Mouse (Mus musculus): ENCODE measurements around the gene Stard10.

The Stard10 gene

GRCm38 (mm10) chr7:101369666-101370065 lies 52.8 kb downstream of the Stard10 start:
- no peak for DNase-seq (ENCODE audit: low read depth, low spot score)

GRCm38 (mm10) chr7:101373082-101373481 lies 56.2 kb downstream of the Stard10 start:
- no peak for DNase-seq (ENCODE audit: low read depth, low spot score)

DNA sequence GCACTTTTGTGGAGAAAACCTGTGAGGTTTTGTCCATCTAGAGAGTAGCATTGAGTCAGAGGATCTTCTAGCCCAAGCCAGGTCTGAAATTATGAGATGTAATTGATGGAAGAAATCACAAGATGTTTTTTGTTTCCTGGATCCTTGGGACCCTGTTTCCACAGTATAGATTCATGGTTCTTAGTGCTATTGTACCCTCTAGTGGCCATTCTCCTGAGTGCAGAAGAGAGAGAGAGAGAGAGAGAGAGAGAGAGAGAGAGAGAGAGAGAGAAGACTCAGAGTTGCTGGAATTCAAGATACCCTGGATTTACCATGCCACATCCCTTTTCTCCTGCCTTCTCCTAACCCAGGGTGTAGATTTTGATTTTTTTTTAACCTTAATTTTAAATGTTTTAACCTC lies 57.3 kb downstream of the Stard10 start:
- peak; percentile 48 for DNase-seq (ENCODE audit: low read depth, low spot score)

DNA sequence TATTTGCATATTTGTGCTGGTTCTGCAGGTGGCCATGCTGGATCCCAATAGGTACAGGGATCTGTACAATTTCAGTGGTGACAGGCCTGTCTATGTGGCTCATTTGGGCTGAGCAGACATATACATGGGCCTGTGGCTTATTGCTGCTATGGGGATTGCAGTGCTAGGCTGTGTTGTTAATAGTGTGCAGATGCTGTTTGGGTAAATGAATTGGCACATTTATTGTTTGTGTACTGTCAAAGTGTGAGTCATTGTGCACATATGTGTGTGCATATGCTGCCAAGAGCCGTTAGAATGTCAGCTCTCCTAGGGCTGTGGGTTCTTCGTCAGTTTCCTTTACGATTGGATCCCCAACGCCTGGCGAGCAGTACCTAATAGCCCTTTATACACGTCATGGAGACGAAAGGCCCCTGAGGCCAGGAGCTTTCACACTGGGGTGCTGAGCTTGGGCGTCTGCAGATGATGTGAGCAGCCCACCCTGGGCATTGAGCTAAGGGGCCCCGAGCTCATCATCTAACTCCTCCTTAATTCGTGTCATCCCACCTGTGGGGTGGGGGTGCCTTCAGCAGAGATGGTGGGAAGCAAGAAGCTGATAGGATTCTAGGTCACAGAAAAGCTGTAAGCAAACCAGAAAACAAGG lies 59.9 kb downstream of the Stard10 start:
- DNase-seq (ENCODE audit: low read depth, low spot score): no peak

GRCm38 (mm10) chr7:101377741-101378262 lies 60.9 kb downstream of the Stard10 start:
- DNase-seq (ENCODE audit: low read depth, low spot score): peak; percentile 42

DNA sequence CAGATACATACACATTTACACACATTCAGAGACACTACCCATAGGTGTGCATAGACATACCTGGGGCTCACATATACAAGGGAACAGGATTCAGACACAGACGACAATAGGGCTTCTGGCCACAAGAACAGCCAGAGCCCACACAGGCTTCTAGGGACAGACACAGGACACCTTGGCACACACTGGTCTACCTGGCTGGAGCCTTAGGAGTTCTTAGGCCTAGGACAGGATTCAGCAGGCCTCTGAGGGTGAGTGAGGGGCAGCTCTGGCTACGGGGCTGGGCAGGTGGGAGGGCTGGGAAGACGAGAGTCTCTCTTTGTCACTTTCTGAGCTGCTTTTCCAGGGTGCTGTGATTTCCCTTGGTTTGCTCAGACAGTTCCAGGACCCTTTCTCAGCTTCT lies 61.4 kb downstream of the Stard10 start:
- no peak for DNase-seq (ENCODE audit: low read depth, low spot score)

- no peak for DNase-seq (ENCODE audit: low read depth, low spot score)
Observed at GRCm38 (mm10) chr7:101378796-101379465, 62.0 kb downstream of the Stard10 start.

DNA sequence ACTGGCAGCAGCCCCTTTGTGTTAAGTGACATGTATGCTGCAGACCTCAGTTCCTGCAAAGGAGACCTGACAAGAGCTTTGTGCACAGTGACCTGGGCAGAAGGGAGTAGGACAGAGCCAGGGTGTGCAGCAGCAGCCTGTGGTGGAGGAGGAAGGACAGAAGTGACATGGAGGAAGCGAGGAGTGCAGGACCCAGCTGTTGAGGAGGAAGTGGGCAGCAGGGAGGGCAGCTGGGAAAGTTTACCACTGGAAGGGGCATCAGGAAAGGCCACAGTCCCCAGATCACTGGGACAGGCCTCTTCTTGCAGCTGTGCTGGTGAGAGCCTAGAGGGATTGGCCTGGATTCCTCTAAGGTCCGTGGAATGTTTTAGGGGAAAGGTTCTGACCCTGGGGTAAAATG lies 62.8 kb downstream of the Stard10 start:
- DNase-seq (ENCODE audit: low read depth, low spot score): no peak

GRCm38 (mm10) chr7:101381512-101381911 lies 64.6 kb downstream of the Stard10 start:
- no peak for DNase-seq (ENCODE audit: low read depth, low spot score)

DNA sequence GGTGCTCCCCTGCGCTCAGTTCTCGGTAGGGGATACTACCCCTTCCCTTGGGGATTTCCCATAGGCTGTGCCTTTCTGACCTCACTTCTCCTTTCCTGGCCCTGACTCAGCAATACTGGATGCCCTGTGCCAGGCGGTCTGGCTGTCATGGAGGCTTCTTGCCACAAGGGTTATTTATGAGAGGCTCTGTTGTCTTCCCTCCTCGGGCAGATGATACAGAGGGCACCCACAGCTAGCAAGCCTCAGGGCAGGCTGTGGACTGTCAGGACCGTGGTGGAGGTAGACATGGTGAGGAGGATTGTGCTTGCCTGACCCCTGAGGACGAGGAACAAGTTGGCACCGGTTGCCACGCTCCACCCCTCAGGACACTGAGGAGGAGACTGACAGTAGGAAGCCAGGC lies 65.5 kb downstream of the Stard10 start:
- no peak for DNase-seq (ENCODE audit: low read depth, low spot score)

DNA sequence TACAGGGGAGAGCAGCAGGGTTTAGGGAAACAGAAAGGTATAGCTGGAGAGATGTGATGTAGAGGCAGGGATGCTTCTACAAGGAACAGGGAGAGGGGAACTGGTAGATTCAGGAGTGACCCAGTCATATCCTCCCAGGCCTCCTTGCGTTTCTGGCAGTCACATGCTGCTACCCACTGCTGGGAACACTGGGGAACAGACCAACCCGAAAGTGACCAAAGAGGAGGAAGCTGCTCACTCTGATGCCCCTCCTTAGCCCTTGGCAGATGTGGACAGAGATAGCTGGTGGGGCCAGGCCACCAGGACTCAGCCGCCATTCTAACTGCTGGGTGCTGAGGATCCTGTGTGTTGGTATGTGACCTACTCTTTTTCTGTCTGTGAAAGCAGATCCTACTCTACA lies 66.9 kb downstream of the Stard10 start:
- no peak for DNase-seq (ENCODE audit: low read depth, low spot score)

DNA sequence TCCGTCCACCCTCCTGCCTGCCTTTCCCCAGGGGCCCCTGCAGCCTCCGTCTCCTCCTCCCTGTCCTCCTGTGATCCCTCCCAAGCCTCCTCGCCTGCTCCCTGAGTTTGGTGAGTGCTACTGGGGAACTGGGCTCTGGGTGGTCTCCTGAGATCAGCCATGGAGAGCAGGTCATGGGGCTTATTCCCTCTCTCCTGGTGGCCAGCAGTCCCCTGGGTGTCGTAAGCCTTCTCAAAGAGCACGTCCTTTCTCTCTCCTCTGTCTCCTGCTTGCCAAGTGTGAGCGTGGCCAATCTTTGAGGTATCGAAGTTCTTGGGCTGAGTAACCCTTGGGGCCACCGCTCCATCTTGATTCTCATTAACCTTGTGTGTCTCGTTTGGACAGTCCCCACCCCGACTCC lies 68.0 kb downstream of the Stard10 start:
- DNase-seq (ENCODE audit: low read depth, low spot score): no peak

DNA sequence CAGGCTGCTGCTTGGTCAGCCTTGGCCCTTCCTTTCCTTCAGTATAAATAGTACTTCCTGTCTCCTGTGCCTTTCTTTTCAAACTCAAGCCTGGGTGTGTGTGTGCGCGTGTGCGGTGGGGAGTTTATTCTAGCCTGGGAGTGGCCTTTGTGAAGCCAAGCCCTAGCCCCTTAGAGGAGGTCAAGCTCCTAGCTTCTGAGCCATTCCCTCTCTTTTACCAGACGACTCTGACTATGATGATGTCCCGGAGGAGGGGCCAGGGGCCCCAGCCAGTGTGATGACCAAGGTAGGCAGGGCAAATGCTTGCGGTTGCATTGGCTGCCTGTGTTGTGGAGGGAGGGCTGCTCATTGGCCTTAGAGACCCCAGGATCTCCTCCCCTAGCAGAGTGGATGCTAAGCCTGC lies 68.4 kb downstream of the Stard10 start:
- DNase-seq (ENCODE audit: low read depth, low spot score): no peak

DNA sequence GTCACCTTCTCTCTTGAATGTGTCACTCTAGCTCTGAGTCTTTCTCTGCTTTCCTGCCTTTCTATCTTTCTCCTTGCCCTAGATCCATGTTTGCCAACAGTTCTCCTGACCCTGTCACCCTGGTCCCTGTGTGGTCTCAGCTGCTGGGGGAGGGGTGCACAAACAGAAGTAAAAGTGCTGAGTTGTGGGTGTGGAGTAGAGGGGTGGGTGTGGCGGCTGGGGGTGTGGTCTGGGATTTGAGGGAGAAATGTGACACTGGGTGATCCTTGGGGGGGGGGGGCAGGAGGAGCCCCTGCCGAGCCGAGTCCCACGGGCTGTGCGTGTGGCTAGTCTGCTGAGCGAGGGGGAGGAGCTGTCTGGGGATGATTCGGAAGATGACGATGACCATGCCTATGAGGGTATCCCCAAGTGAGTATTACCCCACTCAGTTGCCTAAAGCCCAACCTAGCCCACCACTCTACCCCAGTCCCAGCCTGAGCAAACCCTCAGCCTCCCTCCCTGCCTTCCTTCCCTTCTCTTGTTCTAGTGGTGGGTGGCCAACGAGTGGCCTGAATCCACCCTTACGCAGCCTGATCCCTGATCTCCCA lies 69.1 kb downstream of the Stard10 start:
- DNase-seq (ENCODE audit: low read depth, low spot score): no peak

GRCm38 (mm10) chr7:101389256-101389655 lies 72.4 kb downstream of the Stard10 start:
- DNase-seq (ENCODE audit: low read depth, low spot score): no peak

GRCm38 (mm10) chr7:101391909-101392479 lies 75.1 kb downstream of the Stard10 start:
- no peak for DNase-seq (ENCODE audit: low read depth, low spot score)

DNA sequence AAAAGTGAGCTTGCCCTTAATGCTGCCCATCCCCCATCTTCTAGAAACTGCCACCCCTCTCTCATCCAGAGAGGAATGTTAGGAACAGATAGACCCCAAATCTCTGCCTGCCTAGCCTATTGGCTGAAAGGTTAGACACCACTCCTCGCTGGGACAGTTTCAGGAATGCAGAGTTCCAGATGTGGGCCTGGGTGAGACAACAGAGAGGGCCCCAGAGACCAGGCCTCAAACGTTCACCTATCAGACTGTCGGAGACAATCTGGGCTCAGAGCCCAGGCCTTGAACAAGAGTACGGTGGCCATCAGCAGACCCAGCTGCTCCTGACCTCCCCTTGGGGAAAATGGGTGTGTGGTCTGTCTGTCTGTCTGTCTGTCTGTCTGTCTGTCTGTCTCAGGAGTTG lies 76.1 kb downstream of the Stard10 start:
- no peak for DNase-seq (ENCODE audit: low read depth, low spot score)

GRCm38 (mm10) chr7:101393694-101394504 lies 77.0 kb downstream of the Stard10 start:
- DNase-seq (ENCODE audit: low read depth, low spot score): no peak

GRCm38 (mm10) chr7:101394569-101394968 lies 77.7 kb downstream of the Stard10 start:
- DNase-seq (ENCODE audit: low read depth, low spot score): no peak

DNA sequence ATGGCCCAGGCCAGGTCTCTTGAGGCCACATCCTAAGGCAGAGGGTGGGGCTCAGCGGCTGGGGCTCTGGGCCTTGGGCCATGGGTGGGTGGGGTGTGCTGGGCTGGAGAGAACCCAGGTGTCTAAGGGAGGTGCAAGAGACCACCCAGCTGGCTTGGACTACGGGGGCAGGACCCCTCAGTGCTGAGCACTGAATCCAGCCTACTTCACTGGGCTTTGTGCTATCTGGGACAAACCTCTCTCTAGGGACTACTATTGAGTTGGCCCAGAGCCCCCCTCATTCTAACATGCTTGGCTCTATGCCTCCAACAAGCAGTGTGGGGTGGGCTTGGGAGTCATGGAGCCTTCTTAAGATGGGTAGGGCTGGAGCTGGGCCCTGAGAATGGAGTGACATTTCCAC lies 78.6 kb downstream of the Stard10 start:
- DNase-seq (ENCODE audit: low read depth, low spot score): no peak
